In genomic region chr3:98142862-98143261, GRCm38 (mm10) we compare ENCODE assay signal across 23 mouse cellular contexts. TPM values are rescaled to one million over a fixed set of nuclear protein-coding genes. Genes with fewer than 3 reads are reported as not detected.
"Had no signal": no experiment of that assay in that cellular context is flagged by ENCODE, and none has a peak within 500 bp of the region (broad histone marks: within the 10 kb centered on the region; RNA-seq: fewer than 3 reads in every experiment).

No protein-coding gene starts in this region.

- H3K9me3 ChIP-seq: neural tube, embryonic 13.5 days; neural tube, embryonic 15.5 days; stomach, embryonic 15.5 days had no signal

- H3K4me3 ChIP-seq: neural tube, embryonic 13.5 days; neural tube, embryonic 15.5 days; stomach, embryonic 15.5 days had no signal

- H3K27me3 ChIP-seq: neural tube, embryonic 13.5 days; neural tube, embryonic 15.5 days; stomach, embryonic 15.5 days had no signal

- H3K4me1 ChIP-seq: neural tube, embryonic 13.5 days; neural tube, embryonic 15.5 days; stomach, embryonic 15.5 days had no signal

- H3K27ac ChIP-seq: neural tube, embryonic 13.5 days; neural tube, embryonic 15.5 days; stomach, embryonic 15.5 days; stomach, postnatal 0 days had no signal

- H3K4me2 ChIP-seq: neural tube, embryonic 13.5 days; neural tube, embryonic 15.5 days; stomach, embryonic 15.5 days had no signal

- DNase-seq: retina, postnatal 1 day; right cerebral cortex, adult 18-20 months; right cerebral cortex, postnatal 14 days; right cerebral cortex, postnatal 25 days; right cerebral cortex, postnatal 4 days; spleen, adult 18-20 months; thymus, adult 18-20 months; thymus, adult 2 months; thymus, postnatal 14 days; thymus, postnatal 25 days; thymus, postnatal 36 days; thymus, postnatal 4 days had no signal

- H3K9ac ChIP-seq: neural tube, embryonic 13.5 days; neural tube, embryonic 15.5 days; stomach, embryonic 15.5 days had no signal

RNA-seq across cellular contexts. Expression of gene Adam30, which starts 17.6 kb away (rescaled TPM):
- polyA plus RNA-seq: neural tube, embryonic 13.5 days; neural tube, embryonic 14.5 days; neural tube, embryonic 15.5 days; small intestine, adult 2 months; spleen, adult 2 months; stomach, embryonic 14.5 days; stomach, embryonic 15.5 days; stomach, embryonic 16.5 days; stomach, postnatal 0 days; thymus, adult 2 months; thymus, postnatal 0 days; urinary bladder, adult 2 months had no signal
